Mouse (Mus musculus): Measurements from ENCODE around the gene Olfr690.

DNA sequence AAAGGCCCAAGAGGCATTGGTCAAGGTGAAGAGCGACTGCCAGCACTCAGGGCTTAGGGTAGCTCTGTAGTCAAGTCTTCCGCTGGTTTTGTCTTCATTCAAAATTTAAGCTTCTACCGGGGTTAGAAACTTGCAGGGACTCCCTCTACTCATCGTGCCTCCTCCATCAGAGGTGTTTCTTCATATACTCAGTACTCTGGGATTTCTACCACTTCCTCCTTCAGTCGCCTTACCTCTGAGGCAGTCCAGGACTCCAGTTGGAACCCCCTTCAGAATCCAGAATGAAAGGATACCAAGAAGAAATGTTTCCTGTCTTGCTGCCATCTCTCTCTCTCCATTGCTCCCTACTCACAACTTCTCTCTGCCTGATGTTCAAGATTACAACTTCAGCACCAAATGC is 33.4 kb upstream of the Olfr690 start:
- no peak for TF ChIP-seq CTCF (IDR thresholded peaks at IDR 0.05; ENCODE audit: extremely low read depth, insufficient read length, insufficient replicate concordance, low read depth, low read length)
- no peak for TF ChIP-seq POLR2A (IDR thresholded peaks at IDR 0.05; ENCODE audit: low read depth, low read length)

All from small intestine, adult 2 months (tissue).